Mouse (Mus musculus): ENCODE data around the gene Etfdh. TPM values are rescaled to one million over a fixed set of nuclear protein-coding genes. Genes with fewer than 3 reads are reported as not detected.

Etfdh gene
- polyA plus RNA-seq (2014; fragmentation: Nextera tagmentation; extraction: Ambion mirVana) = 50.5 and 54.7 TPM in 2 replicates

GRCm38 (mm10) chr3:79629416-79629730, at the start of gene Etfdh:
Gene Etfdh, minus strand, starts transcription at chr3:79629500.
- H3K9ac ChIP-seq (ENCODE audit: low read length) = peak within 1 kb of the TSS; percentile 82
- peak within 1 kb of the TSS; percentile 65; the same call in 1 of the 2 replicates for H3K27ac ChIP-seq (ENCODE audit: low read depth, low read length)
- H3K36me3 ChIP-seq (ENCODE audit: control insufficient read depth, insufficient read depth, low read length) = peaks cover 16% of the 10 kb centered on the region
- peak within 1 kb of the TSS; percentile 69 for H3K4me3 ChIP-seq (ENCODE audit: low read depth, low read length)
- no peaks in the 10 kb centered on the region for H3K27me3 ChIP-seq (ENCODE audit: control insufficient read depth, insufficient read depth, low read length)
- DNase-seq (ENCODE audit: low spot score, missing footprints) (peak; percentile 96), ATAC-seq (ENCODE audit: low FRiP score) (peak; percentile 53)
- peak within 1 kb of the TSS; percentile 81 for H3K4me2 ChIP-seq
- WGBS = 2% methylated on average over 11 of the region's 11 CpGs
- peaks cover 10% of the 10 kb centered on the region for H3K4me1 ChIP-seq (ENCODE audit: control insufficient read depth, insufficient read depth, low read length)
- no peaks in the 10 kb centered on the region for H3K9me3 ChIP-seq (ENCODE audit: control insufficient read depth, low read length)

GRCm38 (mm10) chr3:79676411-79676810, 47.1 kb upstream of the Etfdh start:
- Histone ChIP-seq H3K9ac (ENCODE audit: low read length) (no peak overlapping the region), H3K27ac (ENCODE audit: low read depth, low read length) (no peak overlapping the region), H3K4me1 (ENCODE audit: control insufficient read depth, insufficient read depth, low read length) (no peaks in the 10 kb centered on the region), H3K4me2 (no peak overlapping the region), H3K36me3 (ENCODE audit: control insufficient read depth, insufficient read depth, low read length) (no peaks in the 10 kb centered on the region), H3K4me3 (ENCODE audit: low read depth, low read length) (no peak overlapping the region), H3K27me3 (ENCODE audit: control insufficient read depth, insufficient read depth, low read length) (no peaks in the 10 kb centered on the region), H3K9me3 (ENCODE audit: control insufficient read depth, low read length) (no peaks in the 10 kb centered on the region)
- 94% methylated on average over 3 of the region's 3 CpGs for WGBS
- no peak for ATAC-seq (ENCODE audit: low FRiP score)
- no peak for DNase-seq (ENCODE audit: low spot score, missing footprints)

- 87% methylated on average over 5 of the region's 5 CpGs for WGBS
- no peaks in the 10 kb centered on the region for H3K9me3 ChIP-seq (ENCODE audit: control insufficient read depth, low read length)
- H3K27ac ChIP-seq (ENCODE audit: low read depth, low read length) = no peak overlapping the region
- DNase-seq (ENCODE audit: low spot score, missing footprints) = no peak
- no peak overlapping the region for H3K4me3 ChIP-seq (ENCODE audit: low read depth, low read length)
- ATAC-seq (ENCODE audit: low FRiP score) = no peak
- H3K36me3 ChIP-seq (ENCODE audit: control insufficient read depth, insufficient read depth, low read length) = no peaks in the 10 kb centered on the region
- no peak overlapping the region for H3K9ac ChIP-seq (ENCODE audit: low read length)
- H3K27me3 ChIP-seq (ENCODE audit: control insufficient read depth, insufficient read depth, low read length) = no peaks in the 10 kb centered on the region
- H3K4me2 ChIP-seq = no peak overlapping the region
- H3K4me1 ChIP-seq (ENCODE audit: control insufficient read depth, insufficient read depth, low read length) = no peaks in the 10 kb centered on the region
Observed at GRCm38 (mm10) chr3:79674641-79675040, 45.3 kb upstream of the Etfdh start.

- H3K4me2 ChIP-seq = no peak overlapping the region
- ATAC-seq (ENCODE audit: low FRiP score) = no peak
- DNase-seq (ENCODE audit: low spot score, missing footprints) = peak; percentile 96
- no peak overlapping the region for H3K4me3 ChIP-seq (ENCODE audit: low read depth, low read length)
- H3K9ac ChIP-seq (ENCODE audit: low read length) = no peak overlapping the region
- H3K27me3 ChIP-seq (ENCODE audit: control insufficient read depth, insufficient read depth, low read length) = no peaks in the 10 kb centered on the region
- H3K36me3 ChIP-seq (ENCODE audit: control insufficient read depth, insufficient read depth, low read length) = no peaks in the 10 kb centered on the region
- no peaks in the 10 kb centered on the region for H3K4me1 ChIP-seq (ENCODE audit: control insufficient read depth, insufficient read depth, low read length)
- 20% methylated on average over 4 of the region's 4 CpGs for WGBS
- no peak overlapping the region for H3K27ac ChIP-seq (ENCODE audit: low read depth, low read length)
- H3K9me3 ChIP-seq (ENCODE audit: control insufficient read depth, low read length) = no peaks in the 10 kb centered on the region
Observed at GRCm38 (mm10) chr3:79673082-79673481, 43.8 kb upstream of the Etfdh start.

GRCm38 (mm10) chr3:79672188-79672587, 42.9 kb upstream of the Etfdh start:
- ATAC-seq (ENCODE audit: low FRiP score) = no peak
- WGBS = 79% methylated on average over 16 of the region's 16 CpGs
- DNase-seq (ENCODE audit: low spot score, missing footprints) = no peak

GRCm38 (mm10) chr3:79670556-79670955, 41.3 kb upstream of the Etfdh start:
- no peaks in the 10 kb centered on the region for H3K9me3 ChIP-seq (ENCODE audit: control insufficient read depth, low read length)
- 82% methylated on average over 7 of the region's 7 CpGs for WGBS
- ATAC-seq (ENCODE audit: low FRiP score) (no peak), DNase-seq (ENCODE audit: low spot score, missing footprints) (no peak)
- H3K27ac ChIP-seq (ENCODE audit: low read depth, low read length) = no peak overlapping the region
- no peak overlapping the region for H3K9ac ChIP-seq (ENCODE audit: low read length)
- H3K27me3 ChIP-seq (ENCODE audit: control insufficient read depth, insufficient read depth, low read length) = no peaks in the 10 kb centered on the region
- H3K4me1 ChIP-seq (ENCODE audit: control insufficient read depth, insufficient read depth, low read length) = no peaks in the 10 kb centered on the region
- H3K4me2 ChIP-seq = no peak overlapping the region
- H3K4me3 ChIP-seq (ENCODE audit: low read depth, low read length) = no peak overlapping the region
- no peaks in the 10 kb centered on the region for H3K36me3 ChIP-seq (ENCODE audit: control insufficient read depth, insufficient read depth, low read length)

More at GRCm38 (mm10) chr3:79672188-79672587, 42.9 kb upstream of the Etfdh start:
- H3K9ac ChIP-seq (ENCODE audit: low read length) = no peak overlapping the region
- no peak overlapping the region for H3K4me2 ChIP-seq
- no peaks in the 10 kb centered on the region for H3K4me1 ChIP-seq (ENCODE audit: control insufficient read depth, insufficient read depth, low read length)
- no peaks in the 10 kb centered on the region for H3K36me3 ChIP-seq (ENCODE audit: control insufficient read depth, insufficient read depth, low read length)
- H3K4me3 ChIP-seq (ENCODE audit: low read depth, low read length) = no peak overlapping the region
- no peaks in the 10 kb centered on the region for H3K27me3 ChIP-seq (ENCODE audit: control insufficient read depth, insufficient read depth, low read length)
- no peak overlapping the region for H3K27ac ChIP-seq (ENCODE audit: low read depth, low read length)
- H3K9me3 ChIP-seq (ENCODE audit: control insufficient read depth, low read length) = no peaks in the 10 kb centered on the region

- Histone ChIP-seq H3K27me3 (ENCODE audit: control insufficient read depth, insufficient read depth, low read length) (no peaks in the 10 kb centered on the region), H3K9me3 (ENCODE audit: control insufficient read depth, low read length) (no peaks in the 10 kb centered on the region), H3K4me3 (ENCODE audit: low read depth, low read length) (no peak overlapping the region), H3K4me1 (ENCODE audit: control insufficient read depth, insufficient read depth, low read length) (no peaks in the 10 kb centered on the region), H3K36me3 (ENCODE audit: control insufficient read depth, insufficient read depth, low read length) (no peaks in the 10 kb centered on the region), H3K4me2 (no peak overlapping the region), H3K9ac (ENCODE audit: low read length) (no peak overlapping the region), H3K27ac (ENCODE audit: low read depth, low read length) (no peak overlapping the region)
- peak; percentile 65; the same call in 1 of the 2 replicates for ATAC-seq (ENCODE audit: low FRiP score)
- DNase-seq (ENCODE audit: low spot score, missing footprints) = peak; percentile 93
- WGBS = 42% methylated on average over 9 of the region's 9 CpGs
Observed at GRCm38 (mm10) chr3:79664787-79665408, 35.6 kb upstream of the Etfdh start.

- H3K36me3 ChIP-seq (ENCODE audit: control insufficient read depth, insufficient read depth, low read length) = no peaks in the 10 kb centered on the region
- no peak overlapping the region for H3K9ac ChIP-seq (ENCODE audit: low read length)
- no peaks in the 10 kb centered on the region for H3K27me3 ChIP-seq (ENCODE audit: control insufficient read depth, insufficient read depth, low read length)
- H3K4me3 ChIP-seq (ENCODE audit: low read depth, low read length) = no peak overlapping the region
- no peak for DNase-seq (ENCODE audit: low spot score, missing footprints)
- ATAC-seq (ENCODE audit: low FRiP score) = no peak
- H3K4me2 ChIP-seq = no peak overlapping the region
- WGBS = 77% methylated on average over 5 of the region's 5 CpGs
- H3K9me3 ChIP-seq (ENCODE audit: control insufficient read depth, low read length) = no peaks in the 10 kb centered on the region
- no peaks in the 10 kb centered on the region for H3K4me1 ChIP-seq (ENCODE audit: control insufficient read depth, insufficient read depth, low read length)
- H3K27ac ChIP-seq (ENCODE audit: low read depth, low read length) = no peak overlapping the region
Observed at GRCm38 (mm10) chr3:79656682-79657081, 27.4 kb upstream of the Etfdh start.

GRCm38 (mm10) chr3:79652129-79652528, 22.8 kb upstream of the Etfdh start:
- WGBS = 93% methylated on average over 6 of the region's 6 CpGs
- Histone ChIP-seq H3K36me3 (ENCODE audit: control insufficient read depth, insufficient read depth, low read length) (no peaks in the 10 kb centered on the region), H3K4me3 (ENCODE audit: low read depth, low read length) (no peak overlapping the region)

More at GRCm38 (mm10) chr3:79652129-79652528, 22.8 kb upstream of the Etfdh start:
- Histone ChIP-seq H3K27ac (ENCODE audit: low read depth, low read length) (no peak overlapping the region), H3K4me2 (no peak overlapping the region), H3K9me3 (ENCODE audit: control insufficient read depth, low read length) (no peaks in the 10 kb centered on the region), H3K27me3 (ENCODE audit: control insufficient read depth, insufficient read depth, low read length) (no peaks in the 10 kb centered on the region), H3K4me1 (ENCODE audit: control insufficient read depth, insufficient read depth, low read length) (no peaks in the 10 kb centered on the region), H3K9ac (ENCODE audit: low read length) (no peak overlapping the region)
- DNase-seq (ENCODE audit: low spot score, missing footprints) (no peak), ATAC-seq (ENCODE audit: low FRiP score) (no peak)
